Mouse (Mus musculus) c-Kit-negative CD71-positive TER-119-positive erythroid progenitor cells, embryonic 14.5 days (primary cell): ENCODE results near the gene Arhgef7.

Source experiments
- DNase-seq: peaks from one replicate; pipeline ENCODE4 v3.0.0-alpha.2; 2013; ENCODE audit warnings: low read depth, low spot score

Gene Arhgef7

DNA sequence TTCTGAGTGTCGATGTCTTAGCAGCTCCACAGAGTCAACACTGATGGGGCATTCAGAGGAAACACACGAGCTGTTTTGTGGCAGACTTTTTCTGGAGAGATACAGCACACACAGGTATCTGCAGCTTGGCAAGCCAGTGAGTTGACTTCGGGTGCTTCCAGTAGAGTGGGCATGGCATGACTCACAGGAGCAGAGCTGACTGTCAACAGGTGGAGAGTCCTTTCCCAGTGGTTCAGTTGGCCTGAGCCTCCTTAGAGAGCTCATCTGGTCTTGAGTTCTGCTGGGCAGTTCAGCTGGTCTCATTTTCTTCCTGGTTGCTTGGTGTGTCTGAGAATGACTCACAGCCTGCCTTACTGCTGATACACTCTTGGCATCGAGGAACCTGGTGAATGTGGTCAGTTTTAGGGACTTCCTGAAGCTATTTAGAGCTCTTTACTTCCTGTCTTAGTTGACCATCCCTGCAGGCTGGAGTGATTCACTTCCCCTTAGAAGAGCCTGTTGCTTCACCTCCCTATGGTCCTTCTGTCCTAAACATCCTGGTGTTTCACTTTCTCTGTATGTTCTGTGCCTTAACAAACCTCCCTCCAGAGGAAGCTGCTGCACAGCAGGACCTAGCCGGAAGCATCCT, 39.8 kb downstream of the Arhgef7 start:
- no peak for DNase-seq

GRCm38 (mm10) chr8:11770001-11770400, 42.5 kb downstream of the Arhgef7 start:
- no peak for DNase-seq

DNA sequence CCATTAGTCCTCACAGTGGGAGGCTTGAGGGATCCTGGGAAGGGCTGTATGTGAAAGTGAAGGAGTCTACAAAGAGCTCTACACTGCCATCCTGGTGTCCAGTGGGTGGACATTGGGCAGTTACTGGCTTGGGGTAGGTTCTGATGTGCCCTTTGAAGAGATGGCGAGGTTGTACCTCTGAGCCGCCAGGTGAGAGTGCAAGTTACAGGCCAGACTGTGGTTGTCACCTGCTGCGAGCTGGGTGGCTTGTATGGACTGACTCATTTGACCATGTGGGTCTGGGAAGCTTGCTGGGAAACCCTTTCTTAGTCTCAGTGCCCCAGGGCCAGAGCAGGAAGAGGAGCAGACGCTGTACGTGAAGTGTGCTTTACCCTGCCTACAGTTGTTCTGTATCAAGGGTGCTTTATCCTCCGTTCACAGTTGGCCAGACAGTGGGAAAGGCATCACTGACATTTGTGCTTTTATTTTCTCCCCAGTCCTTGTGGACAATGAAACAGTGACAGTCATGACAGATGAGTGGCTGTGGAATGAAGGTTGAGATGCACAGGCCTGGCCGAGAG, 43.1 kb downstream of the Arhgef7 start:
- no peak for DNase-seq

- DNase-seq, result no peak
Measured at GRCm38 (mm10) chr8:11771608-11772007, 44.1 kb downstream of the Arhgef7 start.

- DNase-seq, result no peak
Measured at GRCm38 (mm10) chr8:11774195-11775076, 46.9 kb downstream of the Arhgef7 start.

DNA sequence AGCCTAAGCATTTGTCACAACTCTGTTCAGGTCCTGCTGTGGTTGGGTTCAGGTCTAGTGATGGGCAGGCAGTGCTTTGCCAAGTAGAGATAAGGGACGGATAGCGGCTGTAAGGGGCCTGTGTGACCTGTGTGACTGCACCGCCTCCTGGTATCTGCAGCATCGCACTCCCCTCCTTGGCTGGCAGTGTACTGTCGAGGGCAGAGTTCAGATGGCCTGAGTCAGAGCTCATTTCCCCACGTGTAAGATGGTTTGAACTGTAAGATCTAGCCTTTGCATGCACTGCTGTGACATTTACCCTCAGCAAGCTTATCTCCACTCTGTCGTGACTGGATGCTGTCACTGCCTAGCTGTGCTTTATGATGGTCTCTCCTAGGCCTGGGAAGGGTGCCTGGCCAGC, 48.4 kb downstream of the Arhgef7 start:
- DNase-seq, result no peak

DNA sequence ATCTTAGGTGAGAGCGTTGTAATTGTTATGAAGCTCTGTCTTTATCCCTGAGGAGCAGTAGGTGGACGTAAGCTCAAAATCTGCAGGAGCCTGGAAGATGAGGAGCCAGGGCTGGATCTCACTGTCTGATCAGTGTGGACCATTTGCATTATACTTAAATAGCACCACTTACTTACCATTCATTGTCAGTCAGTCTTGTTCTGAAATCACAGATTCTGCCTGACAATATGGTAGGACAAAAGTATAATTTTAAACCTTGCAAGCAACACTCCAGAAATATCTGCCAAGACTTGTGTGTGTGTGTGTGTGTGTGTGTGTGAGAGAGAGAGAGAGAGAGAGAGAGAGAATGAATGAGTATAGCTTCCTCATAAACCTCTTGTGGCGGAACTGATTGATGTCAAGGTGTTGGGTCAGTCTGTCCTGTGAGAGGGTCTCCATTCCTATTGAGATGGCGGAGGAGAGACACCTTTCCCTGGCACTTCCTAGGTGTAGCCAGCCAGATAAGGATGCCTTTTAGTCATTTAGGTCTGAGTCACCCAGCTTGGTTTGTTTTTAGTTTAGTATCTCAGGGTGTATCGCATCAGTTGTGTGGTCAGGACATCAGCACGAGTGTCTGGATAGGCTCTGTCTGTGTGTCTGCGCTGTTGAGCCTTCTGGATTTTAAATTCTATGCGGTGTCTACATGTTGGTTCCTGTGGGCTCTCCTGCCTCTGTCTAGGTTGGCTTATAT, 49.1 kb downstream of the Arhgef7 start:
- no peak for DNase-seq

- DNase-seq, result no peak
Measured at GRCm38 (mm10) chr8:11777201-11777600, 49.7 kb downstream of the Arhgef7 start.

- DNase-seq, result no peak
Measured at GRCm38 (mm10) chr8:11778646-11779433, 51.3 kb downstream of the Arhgef7 start.

DNA sequence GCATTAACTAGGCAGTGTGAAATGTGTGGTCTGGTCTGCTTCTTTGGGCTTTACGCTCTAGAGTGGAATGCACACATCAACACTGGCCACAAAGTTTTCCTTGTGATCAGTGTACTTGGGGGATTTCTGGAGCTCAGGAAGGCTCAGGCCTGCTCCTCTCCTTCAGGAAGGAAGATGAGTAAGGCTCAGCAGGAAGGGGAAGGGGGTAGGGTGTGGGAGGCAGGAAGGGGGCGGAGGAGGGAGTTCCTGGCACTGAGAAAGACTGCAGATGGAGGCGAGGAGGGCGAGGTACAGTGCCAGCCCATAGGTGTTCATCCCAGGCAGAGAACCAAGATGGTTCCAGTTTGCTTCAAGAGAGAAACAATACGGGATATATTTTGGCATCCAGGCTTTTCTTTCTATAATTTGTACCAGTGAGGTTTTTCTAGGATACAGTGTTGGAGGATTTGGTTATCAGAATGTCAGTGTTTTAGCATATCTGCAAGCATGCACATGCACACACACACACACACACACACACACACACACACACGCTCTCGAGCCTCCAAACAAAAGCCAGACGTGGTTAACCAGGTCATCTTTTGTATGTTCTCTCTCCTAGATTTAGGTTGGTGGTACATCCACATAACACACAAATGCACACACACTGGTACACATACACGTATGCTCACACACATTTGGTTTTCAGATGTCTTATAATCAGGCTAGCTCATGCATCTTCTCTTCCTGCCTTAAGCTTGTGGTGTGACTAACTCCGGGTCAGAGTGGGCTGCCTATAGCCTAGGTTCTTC, 52.5 kb downstream of the Arhgef7 start:
- no peak for DNase-seq

GRCm38 (mm10) chr8:11780641-11781040, 53.1 kb downstream of the Arhgef7 start:
- no peak for DNase-seq

GRCm38 (mm10) chr8:11782607-11783006, 55.1 kb downstream of the Arhgef7 start:
- no peak for DNase-seq

DNA sequence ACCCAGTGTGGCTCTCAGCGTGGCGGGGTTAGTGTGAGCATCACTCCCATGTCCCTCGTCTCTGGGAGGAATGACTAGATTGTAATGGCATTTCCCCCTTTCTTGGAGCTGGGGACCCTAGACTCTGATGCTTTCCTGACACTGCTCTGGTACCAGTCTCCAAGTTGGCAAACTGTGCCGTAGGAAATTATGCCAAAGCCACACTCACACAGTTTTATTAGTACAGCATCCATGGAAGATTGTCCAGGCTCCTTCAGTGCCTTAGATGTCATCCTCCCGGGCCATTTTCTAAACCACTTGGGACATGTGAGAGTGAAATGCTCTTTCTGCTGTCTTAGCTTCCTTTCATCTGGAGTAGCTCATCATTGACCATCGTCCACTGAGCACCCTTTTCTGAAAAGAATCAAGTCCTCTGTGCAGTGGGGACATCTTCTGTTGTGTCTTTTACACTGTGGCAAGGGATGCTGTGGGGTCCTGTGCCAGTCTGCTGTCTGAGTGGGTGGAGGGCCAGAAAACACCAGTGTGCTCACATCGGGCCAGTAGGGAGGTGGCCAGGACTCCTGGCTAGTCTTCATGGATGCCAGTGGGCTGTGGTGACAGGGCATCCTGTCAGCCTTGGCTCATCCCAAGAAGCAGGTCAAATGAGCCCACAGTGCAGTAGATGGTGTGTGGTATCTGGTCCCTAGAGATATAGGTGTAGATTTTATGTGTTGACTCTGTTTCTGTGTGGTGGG, 56.5 kb downstream of the Arhgef7 start:
- DNase-seq, result no peak

- DNase-seq, result no peak
Measured at GRCm38 (mm10) chr8:11785121-11785520, 57.6 kb downstream of the Arhgef7 start.

DNA sequence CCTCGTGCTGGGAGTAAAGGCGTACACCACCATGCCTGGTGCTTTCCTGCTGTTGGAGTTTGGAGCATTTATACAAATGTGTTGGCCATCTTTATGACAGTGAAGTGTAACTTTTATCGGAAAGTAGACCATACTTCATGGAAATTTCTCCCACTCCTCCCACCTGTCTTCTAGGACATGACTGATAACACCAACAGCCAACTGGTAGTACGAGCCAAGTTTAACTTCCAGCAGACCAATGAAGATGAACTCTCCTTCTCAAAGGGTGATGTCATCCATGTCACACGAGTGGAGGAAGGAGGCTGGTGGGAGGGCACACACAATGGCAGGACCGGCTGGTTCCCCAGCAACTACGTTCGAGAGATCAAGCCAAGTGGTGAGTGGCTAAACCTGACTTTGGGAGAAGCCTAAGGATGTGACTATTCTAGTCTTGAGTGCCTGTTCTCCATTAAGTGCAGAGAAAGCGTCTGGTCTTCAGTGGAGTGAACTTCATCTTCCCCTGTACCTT, 58.1 kb downstream of the Arhgef7 start:
- DNase-seq, result no peak

DNA sequence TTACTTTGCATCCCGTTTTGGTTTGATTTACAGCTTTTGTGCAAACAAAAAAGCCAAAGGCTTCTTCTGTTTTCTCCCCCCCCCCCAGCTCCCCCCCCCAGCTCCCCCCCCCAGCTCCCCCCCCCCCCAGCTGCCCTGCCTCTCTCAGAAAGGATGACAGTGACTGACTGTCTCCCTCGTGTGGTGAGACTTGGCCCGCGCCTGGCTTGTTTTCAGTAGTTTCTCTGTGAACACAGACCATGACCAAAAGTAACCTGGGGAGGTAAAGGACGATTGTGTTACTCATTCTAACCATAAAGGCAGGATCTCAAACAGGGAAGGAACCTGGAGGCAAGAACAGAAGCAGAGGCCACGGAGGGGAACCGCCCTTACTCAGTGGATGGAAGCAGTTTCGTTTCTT, 60.7 kb downstream of the Arhgef7 start:
- DNase-seq, result no peak

DNA sequence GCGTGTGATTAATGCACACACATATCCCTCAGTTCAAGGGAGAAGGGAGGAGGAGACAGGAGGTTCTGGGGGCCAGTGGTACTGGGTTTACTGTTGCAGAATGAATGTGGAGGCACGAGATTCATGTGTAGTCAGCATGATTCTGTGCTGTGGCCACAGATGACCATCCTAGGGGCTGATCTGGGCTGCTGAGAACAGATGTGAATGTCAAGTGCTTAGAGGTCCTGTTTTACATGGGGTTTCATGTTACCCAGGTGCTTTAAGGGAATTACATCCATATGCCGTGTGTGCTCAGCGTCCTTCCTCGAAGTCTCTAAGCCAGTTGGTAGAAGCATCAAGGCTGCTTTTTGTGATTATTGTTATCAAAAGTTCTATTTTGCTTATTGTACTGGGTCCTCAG, 61.6 kb downstream of the Arhgef7 start:
- DNase-seq, result no peak

DNA sequence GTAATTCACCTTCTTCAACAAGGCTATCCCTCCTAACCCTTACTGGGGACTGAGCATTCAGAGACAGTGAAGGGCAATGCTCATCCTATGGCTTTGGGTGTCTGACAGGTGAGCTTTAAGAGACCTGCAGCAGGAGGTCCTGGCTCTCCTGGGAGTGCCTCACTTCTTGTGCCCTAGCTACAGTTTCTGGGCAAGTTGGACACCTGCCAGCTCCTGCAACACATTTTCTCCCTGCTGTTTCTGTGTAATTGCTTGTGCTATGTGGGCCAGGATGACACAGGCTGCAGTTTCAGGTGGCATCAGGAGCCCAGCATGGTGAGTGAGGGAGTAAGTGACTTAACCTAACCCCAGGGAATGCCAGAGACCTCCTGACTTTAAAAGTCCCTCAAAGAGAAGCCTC, 67.4 kb downstream of the Arhgef7 start:
- DNase-seq, result no peak

DNA sequence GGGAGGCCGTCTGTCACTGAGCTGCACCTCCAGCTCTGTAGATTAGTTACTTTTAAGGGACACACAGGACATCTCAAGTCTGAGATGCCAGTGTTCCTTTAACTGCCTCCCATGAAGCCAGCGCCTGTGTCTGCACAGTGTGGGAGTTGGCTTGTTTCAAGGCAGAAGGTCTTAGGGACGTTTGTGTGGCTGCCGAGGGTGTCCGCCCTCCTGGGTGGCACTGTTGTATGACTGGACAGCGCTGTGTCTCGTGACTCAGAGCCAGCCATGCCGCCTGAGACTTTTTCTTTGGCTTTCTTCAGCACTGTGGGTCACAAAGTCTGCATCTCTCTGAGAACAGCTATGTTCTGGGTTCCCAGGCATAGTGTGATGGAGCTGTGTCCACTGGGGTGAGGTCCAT, 69.6 kb downstream of the Arhgef7 start:
- no peak for DNase-seq
